Mouse (Mus musculus) midbrain, embryonic 13.5 days (tissue): ENCODE data around the gene Vps13d. TPM values are rescaled to one million over a fixed set of nuclear protein-coding genes. Genes with fewer than 3 reads are reported as not detected.

Experiments used
- ATAC-seq: fragments of 200-750 bp; cut with Nextera tagmentation; 2 replicates; pipeline ENCODE4 v1.8.0; 2017; ENCODE audit warnings: mild to moderate bottlenecking, moderate TSS enrichment, moderate library complexity
- H3K27ac ChIP-seq: fragments of 300-500 bp; sonication (generic); 2 replicates; pipeline ENCODE4 v1.5.1; 2015; ENCODE audit warnings: inconsistent platforms, mild to moderate bottlenecking, moderate library complexity
- H3K27me3 ChIP-seq: fragments of 300-500 bp; sonication (generic); 2 replicates; pipeline ENCODE4 v1.6.1; 2015; ENCODE audit warnings: mild to moderate bottlenecking, inconsistent platforms
- H3K36me3 ChIP-seq: fragments of 300-500 bp; sonication (generic); 2 replicates; pipeline ENCODE4 v1.6.1; 2015; ENCODE audit warnings: mild to moderate bottlenecking, inconsistent platforms
- H3K4me1 ChIP-seq: fragments of 300-500 bp; sonication (generic); replicated peaks from 2 replicates; pipeline ENCODE4 v1.6.1; 2015; ENCODE audit warnings: inconsistent platforms
- H3K4me2 ChIP-seq: fragments of 300-500 bp; sonication (generic); replicated peaks from 2 replicates; pipeline ENCODE4 v1.6.1; 2015; ENCODE audit warnings: moderate library complexity, mild to moderate bottlenecking, inconsistent platforms
- H3K4me3 ChIP-seq: fragments of 300-500 bp; sonication (generic); replicated peaks from 2 replicates; pipeline ENCODE4 v1.5.1; 2015; ENCODE audit warnings: mild to moderate bottlenecking, inconsistent platforms
- H3K9ac ChIP-seq: fragments of 300-500 bp; sonication (generic); replicated peaks from 2 replicates; pipeline ENCODE4 v1.6.1; 2015; ENCODE audit warnings: mild to moderate bottlenecking, inconsistent platforms
- H3K9me3 ChIP-seq: fragments of 300-500 bp; sonication (generic); 2 replicates; pipeline ENCODE4 v1.6.1; 2016; ENCODE audit warnings: mild to moderate bottlenecking, inconsistent platforms
- whole genome bisulfite sequencing: fragments of 180-500 bp; shearing (Covaris S2); methylation state at CpG from one replicate; pipeline ENCODE4 v1.1.7; 2015; 5-methylcytosine and 5-hydroxymethylcytosine counted together
- polyA plus RNA-seq: library from polyadenylated mRNA; unstranded; fragments of >200 nt; fragmentation: Nextera tagmentation; extraction: Ambion mirVana; gene quantifications from 2 replicates; pipeline ENCODE4 v1.2.1, GENCODE M21; 2015

Vps13d gene
- polyA plus RNA-seq, 1 experiment from 2014 or later, result 9.4 TPM

GRCm38 (mm10) chr4:144986016-144986805 is 208.6 kb downstream of the Vps13d start:
- ATAC-seq, result no peak
- 88% methylated on average over 7 of the region's 7 CpGs for WGBS
- no peaks in the 10 kb centered on the region for H3K9me3 ChIP-seq

DNA sequence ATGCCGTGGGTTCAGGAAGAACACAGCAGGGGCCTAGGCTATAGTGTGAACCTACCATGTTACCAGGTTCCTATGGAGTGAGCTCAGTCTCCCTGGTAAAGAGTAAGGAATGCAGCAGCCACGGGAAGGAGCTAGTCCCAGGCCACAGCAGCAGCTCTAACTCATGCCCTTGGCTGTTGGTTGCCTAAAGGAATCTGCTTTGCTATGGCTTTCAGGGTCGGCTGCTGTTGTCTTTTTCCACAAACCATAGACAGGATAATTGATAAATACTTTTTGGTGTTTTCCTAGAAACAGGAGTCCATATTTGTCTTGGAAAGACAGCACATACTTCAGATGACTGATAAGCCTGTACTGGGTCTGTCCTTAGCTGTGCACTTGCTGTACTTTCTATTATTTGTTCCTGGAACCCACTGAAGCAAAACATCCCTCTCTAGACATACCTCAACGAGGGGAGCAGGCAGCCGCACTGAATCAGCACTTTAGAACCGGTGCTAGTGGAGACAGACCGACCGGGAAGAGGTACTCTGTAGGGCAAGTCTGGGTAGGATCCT is 210.9 kb downstream of the Vps13d start:
- Histone ChIP-seq H3K27me3 (no peaks in the 10 kb centered on the region), H3K4me3 (no peak overlapping the region), H3K27ac (no peak overlapping the region), H3K9ac (no peak overlapping the region), H3K4me2 (no peak overlapping the region), H3K4me1 (no peaks in the 10 kb centered on the region), H3K9me3 (no peaks in the 10 kb centered on the region), H3K36me3 (peaks cover 5% of the 10 kb centered on the region; the same call in 1 of the 2 replicates)
- no peak for ATAC-seq
- 71% methylated on average over 8 of the region's 8 CpGs for WGBS

More at GRCm38 (mm10) chr4:144986016-144986805, 208.6 kb downstream of the Vps13d start:
- Histone ChIP-seq H3K4me1 (no peaks in the 10 kb centered on the region), H3K36me3 (peaks cover 5% of the 10 kb centered on the region; the same call in 1 of the 2 replicates), H3K27ac (no peak overlapping the region), H3K9ac (no peak overlapping the region), H3K4me2 (no peak overlapping the region), H3K4me3 (no peak overlapping the region), H3K27me3 (no peaks in the 10 kb centered on the region)

GRCm38 (mm10) chr4:144983228-144983744 is 211.5 kb downstream of the Vps13d start:
- no peak overlapping the region for H3K27ac ChIP-seq
- H3K27me3 ChIP-seq, result no peaks in the 10 kb centered on the region
- H3K4me1 ChIP-seq, result no peaks in the 10 kb centered on the region
- H3K9me3 ChIP-seq, result no peaks in the 10 kb centered on the region
- no peak overlapping the region for H3K9ac ChIP-seq
- H3K4me3 ChIP-seq, result no peak overlapping the region
- no peak overlapping the region for H3K4me2 ChIP-seq
- peaks cover 5% of the 10 kb centered on the region; the same call in 1 of the 2 replicates for H3K36me3 ChIP-seq
- no peak for ATAC-seq
- WGBS, result 81% methylated on average over 8 of the region's 8 CpGs

GRCm38 (mm10) chr4:144980811-144981551 is 213.8 kb downstream of the Vps13d start:
- H3K27me3 ChIP-seq, result no peaks in the 10 kb centered on the region
- no peak overlapping the region for H3K4me2 ChIP-seq
- ATAC-seq, result no peak
- no peaks in the 10 kb centered on the region for H3K9me3 ChIP-seq
- H3K27ac ChIP-seq, result no peak overlapping the region
- 73% methylated on average over 8 of the region's 8 CpGs for WGBS
- no peak overlapping the region for H3K9ac ChIP-seq
- no peak overlapping the region for H3K4me3 ChIP-seq
- no peaks in the 10 kb centered on the region for H3K4me1 ChIP-seq
- H3K36me3 ChIP-seq, result peaks cover 10% of the 10 kb centered on the region; the same call in 1 of the 2 replicates

GRCm38 (mm10) chr4:144980110-144980509 is 214.7 kb downstream of the Vps13d start:
- Histone ChIP-seq H3K27ac (no peak overlapping the region), H3K9me3 (no peaks in the 10 kb centered on the region), H3K36me3 (peaks cover 17% of the 10 kb centered on the region; the same call in 1 of the 2 replicates), H3K4me3 (no peak overlapping the region), H3K9ac (no peak overlapping the region), H3K27me3 (no peaks in the 10 kb centered on the region), H3K4me2 (no peak overlapping the region), H3K4me1 (no peaks in the 10 kb centered on the region)
- 97% methylated on average over 2 of the region's 2 CpGs for WGBS
- ATAC-seq, result no peak

GRCm38 (mm10) chr4:144978039-144978438 is 216.8 kb downstream of the Vps13d start:
- no peak for ATAC-seq
- WGBS, result 89% methylated on average over 6 of the region's 6 CpGs
- H3K4me3 ChIP-seq, result no peak overlapping the region
- H3K4me1 ChIP-seq, result no peaks in the 10 kb centered on the region
- no peak overlapping the region for H3K4me2 ChIP-seq
- no peaks in the 10 kb centered on the region for H3K27me3 ChIP-seq
- H3K27ac ChIP-seq, result no peak overlapping the region
- no peak overlapping the region for H3K9ac ChIP-seq
- H3K9me3 ChIP-seq, result no peaks in the 10 kb centered on the region
- H3K36me3 ChIP-seq, result peaks cover 17% of the 10 kb centered on the region; the same call in 1 of the 2 replicates

- Histone ChIP-seq H3K27ac (no peak overlapping the region), H3K36me3 (peaks cover 12% of the 10 kb centered on the region; the same call in 1 of the 2 replicates), H3K4me1 (no peaks in the 10 kb centered on the region), H3K4me3 (no peak overlapping the region), H3K27me3 (no peaks in the 10 kb centered on the region), H3K4me2 (no peak overlapping the region), H3K9me3 (no peaks in the 10 kb centered on the region), H3K9ac (no peak overlapping the region)
- 87% methylated on average over 1 of the region's 1 CpGs for WGBS
- no peak for ATAC-seq
These were observed 217.7 kb downstream of the Vps13d start for GRCm38 (mm10) chr4:144977057-144977456.

DNA sequence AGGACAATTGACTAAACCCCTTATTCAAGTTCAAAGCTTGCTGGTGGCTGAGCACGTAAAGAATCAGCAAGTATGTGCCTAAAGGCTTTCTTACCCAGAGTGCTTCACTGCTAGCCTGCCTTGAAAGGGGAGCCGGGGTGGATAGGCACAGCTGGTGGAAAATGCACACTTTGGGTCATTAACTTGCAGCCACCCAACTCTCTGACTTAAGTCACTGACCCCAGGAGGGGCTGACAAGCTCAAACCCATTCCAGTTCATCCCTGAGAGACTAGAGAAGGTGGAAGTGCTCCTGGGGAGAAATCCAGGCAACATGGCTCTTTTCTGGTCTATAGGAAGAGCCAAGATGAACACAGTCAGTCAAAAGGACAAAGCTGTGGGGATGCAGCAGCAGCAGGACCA is 219.3 kb downstream of the Vps13d start:
- H3K27ac ChIP-seq, result no peak overlapping the region
- H3K36me3 ChIP-seq, result peaks cover 12% of the 10 kb centered on the region; the same call in 1 of the 2 replicates
- H3K27me3 ChIP-seq, result no peaks in the 10 kb centered on the region
- ATAC-seq, result no peak
- no peak overlapping the region for H3K4me2 ChIP-seq
- H3K4me3 ChIP-seq, result no peak overlapping the region
- no peaks in the 10 kb centered on the region for H3K9me3 ChIP-seq
- 33% methylated on average over 2 of the region's 2 CpGs for WGBS
- no peaks in the 10 kb centered on the region for H3K4me1 ChIP-seq
- no peak overlapping the region for H3K9ac ChIP-seq

GRCm38 (mm10) chr4:144974458-144974857 is 220.3 kb downstream of the Vps13d start:
- H3K9ac ChIP-seq, result no peak overlapping the region
- no peak overlapping the region for H3K4me3 ChIP-seq
- no peak for ATAC-seq
- H3K27me3 ChIP-seq, result no peaks in the 10 kb centered on the region
- no peak overlapping the region for H3K27ac ChIP-seq
- 81% methylated on average over 3 of the region's 3 CpGs for WGBS
- no peaks in the 10 kb centered on the region for H3K4me1 ChIP-seq
- peaks cover 17% of the 10 kb centered on the region; the same call in 1 of the 2 replicates for H3K36me3 ChIP-seq
- H3K4me2 ChIP-seq, result no peak overlapping the region
- H3K9me3 ChIP-seq, result no peaks in the 10 kb centered on the region

DNA sequence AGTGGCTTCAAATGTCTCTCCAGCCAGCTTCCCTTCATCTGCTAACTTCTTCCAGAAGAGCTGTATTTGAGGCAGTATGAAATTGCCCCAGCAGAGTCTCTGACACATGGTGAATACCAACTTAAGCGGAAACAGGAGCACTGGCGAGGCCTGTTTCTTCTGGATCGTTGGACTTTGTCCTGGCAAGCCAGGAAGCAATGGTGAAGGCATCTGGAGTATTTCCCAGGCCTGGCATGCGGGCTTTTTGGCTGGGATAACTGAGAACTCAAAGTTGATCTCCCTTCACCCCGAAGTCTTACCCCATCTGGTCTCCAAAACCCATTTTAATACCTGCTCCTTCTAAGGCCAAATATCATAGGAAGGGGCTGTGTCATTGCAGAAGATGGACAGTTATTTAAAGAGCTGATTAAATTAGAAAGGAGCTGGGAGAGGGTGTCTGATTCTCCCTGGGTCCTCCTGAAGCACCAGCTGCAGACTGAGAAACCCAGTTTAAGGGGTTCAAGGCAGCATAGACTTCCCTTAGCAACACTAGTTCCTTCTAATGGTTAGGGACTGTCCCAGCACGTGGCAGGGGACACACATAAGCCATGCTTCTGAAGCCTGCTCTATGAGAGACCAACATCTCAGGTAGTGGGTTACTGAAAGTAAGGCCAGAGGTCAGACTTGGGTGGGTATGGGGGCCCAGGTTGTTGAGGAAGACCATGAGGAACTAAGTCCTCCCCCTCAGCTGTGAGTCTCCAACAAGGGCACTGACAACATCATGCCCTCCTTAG is 221.7 kb downstream of the Vps13d start:
- H3K9me3 ChIP-seq, result no peaks in the 10 kb centered on the region
- no peak overlapping the region for H3K27ac ChIP-seq
- H3K4me2 ChIP-seq, result no peak overlapping the region
- no peak overlapping the region for H3K4me3 ChIP-seq
- no peak overlapping the region for H3K9ac ChIP-seq
- peaks cover 17% of the 10 kb centered on the region; the same call in 1 of the 2 replicates for H3K36me3 ChIP-seq
- no peak for ATAC-seq
- no peaks in the 10 kb centered on the region for H3K4me1 ChIP-seq
- no peaks in the 10 kb centered on the region for H3K27me3 ChIP-seq
- WGBS, result 82% methylated on average over 6 of the region's 6 CpGs

DNA sequence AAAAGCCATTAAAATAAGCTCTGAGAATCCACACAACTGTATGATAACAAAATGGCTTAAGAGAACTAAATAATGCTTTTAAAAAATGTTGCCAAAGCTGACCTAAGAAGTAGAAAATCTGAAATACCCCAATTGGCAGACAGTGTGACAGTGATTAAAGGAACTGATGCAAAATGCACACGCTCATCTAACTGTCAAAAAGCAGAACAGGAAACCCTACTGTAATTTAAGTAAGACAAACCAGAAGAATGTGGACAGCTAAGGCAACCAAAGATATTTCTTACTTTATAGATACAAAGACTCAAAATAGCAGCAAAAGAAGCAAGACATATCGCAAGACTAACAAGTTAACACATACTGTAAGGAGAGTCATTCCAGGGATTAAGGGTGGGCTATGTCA is 223.8 kb downstream of the Vps13d start:
- WGBS, result 95% methylated on average over 2 of the region's 2 CpGs
- Histone ChIP-seq H3K9me3 (no peaks in the 10 kb centered on the region), H3K27me3 (no peaks in the 10 kb centered on the region), H3K36me3 (peaks cover 12% of the 10 kb centered on the region; the same call in 1 of the 2 replicates), H3K4me2 (no peak overlapping the region), H3K4me1 (no peaks in the 10 kb centered on the region), H3K4me3 (no peak overlapping the region), H3K27ac (no peak overlapping the region), H3K9ac (no peak overlapping the region)
- ATAC-seq, result no peak
